Mouse (Mus musculus): ENCODE measurements around the gene Sept5. TPM values are rescaled to one million over a fixed set of nuclear protein-coding genes. Genes with fewer than 3 reads are reported as not detected.

Sept5 gene
- polyA plus RNA-seq, 1 experiment, result 999 TPM

DNA sequence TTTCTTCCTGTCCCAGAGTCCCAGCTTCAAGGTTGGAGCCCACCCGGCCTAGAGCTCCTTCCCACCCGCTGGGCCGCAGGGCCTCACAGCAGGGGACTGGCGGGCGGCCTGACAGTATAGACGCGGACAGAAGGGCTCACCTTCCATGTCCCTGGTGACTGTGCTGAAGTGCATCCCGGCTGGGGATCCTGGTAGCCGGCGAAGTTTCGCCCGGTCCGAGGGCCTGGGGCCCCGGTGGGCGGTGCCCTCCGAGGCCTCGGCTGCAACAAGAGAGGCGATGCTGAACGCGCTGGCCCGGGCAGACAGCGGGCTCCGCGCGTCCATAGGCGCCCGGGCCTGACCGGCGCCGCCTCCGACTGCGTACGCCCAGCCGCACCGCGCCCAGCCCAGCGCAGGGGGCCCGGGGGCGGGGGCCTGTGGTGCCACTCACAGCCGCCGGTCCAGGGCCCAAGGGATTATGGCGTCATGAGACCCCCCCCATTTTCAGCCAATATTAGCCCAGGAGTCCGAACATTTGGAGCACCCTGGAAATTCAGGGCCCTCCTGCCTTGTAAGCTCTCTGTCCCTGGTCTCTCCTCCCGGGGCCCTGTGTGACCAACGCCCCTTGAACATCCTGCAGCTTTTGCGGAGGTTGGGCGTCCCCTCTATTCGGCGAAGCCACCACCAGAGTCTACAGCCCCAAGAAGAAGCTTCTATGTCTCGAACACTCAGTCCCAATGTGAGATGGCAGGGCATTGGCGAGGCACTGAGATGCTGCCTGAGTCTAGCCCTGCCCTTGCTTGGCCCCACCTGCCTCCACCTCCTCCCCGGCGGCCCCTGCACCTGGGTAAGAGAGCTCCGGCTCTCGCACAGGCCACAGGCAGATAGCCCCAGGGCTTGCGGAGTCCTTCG, 41.7 kb downstream of the Sept5 start:
- Histone ChIP-seq H3K4me1 (ENCODE audit: control insufficient read depth, insufficient read depth, low read length) (no peaks in the 10 kb centered on the region; the same call in 1 of the 2 replicates), H3K4me3 (ENCODE audit: insufficient read depth, low read length) (no peak overlapping the region), H3K27ac (ENCODE audit: insufficient read depth, low read length) (no peak overlapping the region)
- TF ChIP-seq POLR2A (IDR thresholded peaks at IDR 0.05; ENCODE audit: extremely low read depth, insufficient read depth, low read length) (no peak), CTCF (IDR thresholded peaks at IDR 0.05; ENCODE audit: extremely low read depth, insufficient read depth, low read length) (no peak)

DNA sequence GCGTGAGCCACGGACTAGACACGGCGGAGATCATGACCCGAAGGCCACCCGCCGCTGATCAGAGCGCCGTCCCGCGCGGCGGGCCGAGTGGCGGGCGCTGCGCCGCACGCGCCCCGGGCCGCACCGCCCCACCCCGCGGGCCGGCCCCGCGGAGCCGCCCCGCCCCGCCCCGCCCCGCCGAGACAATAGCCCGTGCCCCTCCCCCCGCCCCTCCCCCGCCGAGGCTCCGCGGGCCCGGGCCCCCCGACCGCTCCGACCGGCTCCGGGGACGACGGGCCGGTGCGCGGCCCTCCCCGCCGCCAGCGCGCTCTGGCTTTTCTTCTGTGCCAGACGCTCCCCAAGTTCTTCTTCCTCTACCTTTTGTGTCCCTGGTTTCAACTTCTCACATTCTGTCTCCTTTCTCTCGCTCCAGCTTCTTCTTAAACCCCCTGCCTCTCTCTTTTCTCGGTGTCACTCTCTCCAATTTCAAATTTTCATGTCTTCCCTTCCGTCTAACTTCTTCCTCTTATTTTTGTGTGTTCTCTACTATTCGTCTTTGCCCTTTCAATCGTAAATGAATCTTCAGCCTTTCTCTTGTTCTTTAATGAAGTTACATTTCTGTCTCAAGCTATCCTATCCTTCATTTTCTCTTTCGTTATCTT, 42.7 kb downstream of the Sept5 start:
- H3K4me1 ChIP-seq (ENCODE audit: control insufficient read depth, insufficient read depth, low read length), result no peaks in the 10 kb centered on the region; the same call in 1 of the 2 replicates
- H3K4me3 ChIP-seq (ENCODE audit: insufficient read depth, low read length), result peak overlapping the region; percentile 14; the same call in 1 of the 2 replicates
- H3K27ac ChIP-seq (ENCODE audit: insufficient read depth, low read length), result no peak overlapping the region
- TF ChIP-seq POLR2A (IDR thresholded peaks at IDR 0.05; ENCODE audit: extremely low read depth, insufficient read depth, low read length) (no peak), CTCF (IDR thresholded peaks at IDR 0.05; ENCODE audit: extremely low read depth, insufficient read depth, low read length) (no peak)

- no peaks in the 10 kb centered on the region; the same call in 1 of the 2 replicates for H3K4me1 ChIP-seq (ENCODE audit: control insufficient read depth, insufficient read depth, low read length)
- peak overlapping the region; percentile 14; the same call in 1 of the 2 replicates for H3K4me3 ChIP-seq (ENCODE audit: insufficient read depth, low read length)
- TF ChIP-seq CTCF (IDR thresholded peaks at IDR 0.05; ENCODE audit: extremely low read depth, insufficient read depth, low read length) (no peak), POLR2A (IDR thresholded peaks at IDR 0.05; ENCODE audit: extremely low read depth, insufficient read depth, low read length) (no peak)
- no peak overlapping the region for H3K27ac ChIP-seq (ENCODE audit: insufficient read depth, low read length)
Observed at GRCm38 (mm10) chr16:18586076-18586905, 43.5 kb downstream of the Sept5 start.

DNA sequence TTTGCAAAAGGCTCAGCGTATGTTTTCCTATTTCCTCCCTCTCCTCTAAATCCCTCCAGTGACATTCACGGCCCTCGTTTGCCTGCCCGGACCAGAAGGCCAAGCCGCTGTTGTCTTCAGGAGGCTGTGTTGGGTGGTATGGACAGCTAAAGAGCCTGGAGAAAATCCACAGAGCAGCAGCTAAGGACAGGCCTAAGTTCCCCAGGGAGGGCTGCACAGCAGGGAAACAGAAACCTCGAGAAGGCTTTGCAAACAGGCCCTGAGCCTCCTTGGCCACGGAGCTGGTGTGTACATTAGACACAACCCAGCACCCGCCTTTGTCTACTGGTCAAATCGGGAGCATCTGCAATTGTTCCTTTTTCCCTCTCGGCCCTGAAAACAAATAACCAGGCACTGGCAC, 44.1 kb downstream of the Sept5 start:
- Histone ChIP-seq H3K4me1 (ENCODE audit: control insufficient read depth, insufficient read depth, low read length) (no peaks in the 10 kb centered on the region; the same call in 1 of the 2 replicates), H3K27ac (ENCODE audit: insufficient read depth, low read length) (no peak overlapping the region), H3K4me3 (ENCODE audit: insufficient read depth, low read length) (no peak overlapping the region)
- TF ChIP-seq POLR2A (IDR thresholded peaks at IDR 0.05; ENCODE audit: extremely low read depth, insufficient read depth, low read length) (no peak), CTCF (IDR thresholded peaks at IDR 0.05; ENCODE audit: extremely low read depth, insufficient read depth, low read length) (no peak)

DNA sequence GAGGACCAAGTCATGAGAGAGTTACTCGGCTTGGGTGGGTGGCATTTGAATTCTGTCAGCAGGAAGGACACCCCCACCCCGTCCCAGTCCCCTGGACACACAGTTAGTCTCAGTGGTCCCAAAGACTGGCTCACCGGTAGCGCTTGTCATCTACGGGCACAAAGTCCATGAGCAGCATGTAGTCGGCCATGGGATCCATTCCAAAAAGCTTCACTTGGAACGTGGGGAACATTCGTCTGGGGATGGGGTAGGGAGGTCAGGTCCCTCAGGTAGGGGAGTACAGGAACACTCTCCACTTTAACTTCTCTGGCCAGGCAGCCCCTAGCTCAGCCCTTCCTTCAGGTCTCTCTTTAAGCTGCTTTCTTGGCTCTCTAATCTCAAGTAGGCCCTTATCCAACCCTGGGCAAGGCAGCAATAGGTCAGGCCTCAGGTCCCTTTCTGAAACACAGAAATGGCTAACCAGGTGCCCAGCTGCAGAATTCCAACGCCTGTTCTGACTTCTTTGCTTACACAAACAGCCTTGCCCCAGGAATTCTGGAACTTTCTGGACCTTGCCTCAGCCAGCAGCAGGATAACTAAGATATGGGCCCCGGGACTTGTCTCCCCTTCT, 44.7 kb downstream of the Sept5 start:
- Histone ChIP-seq H3K27ac (ENCODE audit: insufficient read depth, low read length) (no peak overlapping the region), H3K4me1 (ENCODE audit: control insufficient read depth, insufficient read depth, low read length) (no peaks in the 10 kb centered on the region), H3K4me3 (ENCODE audit: insufficient read depth, low read length) (no peak overlapping the region)
- TF ChIP-seq CTCF (IDR thresholded peaks at IDR 0.05; ENCODE audit: extremely low read depth, insufficient read depth, low read length), result no peak
- no peak for TF ChIP-seq POLR2A (IDR thresholded peaks at IDR 0.05; ENCODE audit: extremely low read depth, insufficient read depth, low read length)

DNA sequence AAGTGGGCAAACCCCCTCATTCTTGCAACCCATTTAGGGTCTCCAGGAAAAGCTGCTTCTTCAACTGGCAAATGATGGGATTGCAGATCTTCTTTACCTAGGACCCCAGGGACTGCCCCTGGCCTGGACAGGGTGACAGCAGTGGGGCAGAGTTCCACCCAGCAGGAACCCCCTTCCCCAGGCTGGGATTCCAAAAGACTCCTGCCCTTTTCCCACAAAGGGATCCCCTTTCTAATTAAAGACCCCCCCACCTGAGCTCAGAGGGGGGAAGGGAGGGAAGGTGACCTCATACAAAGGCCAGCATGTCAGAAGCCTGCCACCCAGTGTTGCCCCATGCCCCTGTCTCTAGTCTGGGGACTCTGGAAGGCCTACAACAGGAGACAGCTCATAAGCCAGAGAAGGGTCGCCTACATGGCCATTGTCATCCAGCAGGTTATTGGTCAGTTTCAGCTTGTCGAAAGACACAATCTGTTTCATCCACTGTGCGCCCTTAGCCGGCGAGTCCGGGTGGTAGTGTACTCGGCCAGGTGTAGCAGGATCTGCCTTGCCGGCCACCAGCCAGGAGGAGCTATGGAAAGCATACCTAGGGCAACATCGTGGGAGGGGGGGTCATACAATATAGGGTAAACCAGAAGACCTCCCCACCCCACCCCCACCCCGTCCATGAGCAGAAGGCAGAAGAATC, 45.9 kb downstream of the Sept5 start:
- TF ChIP-seq POLR2A (IDR thresholded peaks at IDR 0.05; ENCODE audit: extremely low read depth, insufficient read depth, low read length) (no peak), CTCF (IDR thresholded peaks at IDR 0.05; ENCODE audit: extremely low read depth, insufficient read depth, low read length) (no peak)
- H3K27ac ChIP-seq (ENCODE audit: insufficient read depth, low read length), result no peak overlapping the region
- no peak overlapping the region for H3K4me3 ChIP-seq (ENCODE audit: insufficient read depth, low read length)
- no peaks in the 10 kb centered on the region for H3K4me1 ChIP-seq (ENCODE audit: control insufficient read depth, insufficient read depth, low read length)

DNA sequence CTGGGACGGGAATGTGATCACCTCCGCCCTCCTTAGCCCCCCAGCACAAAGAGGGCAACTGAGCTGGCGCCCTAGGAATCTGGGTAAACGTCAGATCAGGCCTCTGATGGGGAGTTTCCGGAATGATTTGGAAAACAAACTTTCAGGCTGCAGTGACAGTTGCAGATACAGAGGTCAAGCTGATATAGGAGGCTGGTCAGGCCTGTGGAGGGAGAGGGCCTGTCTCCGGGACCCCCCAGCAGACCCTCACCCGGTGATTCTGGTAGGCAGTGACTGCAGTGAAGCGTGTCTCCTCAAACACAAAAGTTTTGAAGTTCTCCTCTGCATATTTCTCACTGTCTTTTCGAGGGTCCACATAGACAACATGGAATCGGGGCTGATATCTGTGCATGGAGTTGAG, 46.6 kb downstream of the Sept5 start:
- no peak for TF ChIP-seq CTCF (IDR thresholded peaks at IDR 0.05; ENCODE audit: extremely low read depth, insufficient read depth, low read length)
- TF ChIP-seq POLR2A (IDR thresholded peaks at IDR 0.05; ENCODE audit: extremely low read depth, insufficient read depth, low read length), result no peak
- H3K4me3 ChIP-seq (ENCODE audit: insufficient read depth, low read length), result no peak overlapping the region
- no peaks in the 10 kb centered on the region for H3K4me1 ChIP-seq (ENCODE audit: control insufficient read depth, insufficient read depth, low read length)
- no peak overlapping the region for H3K27ac ChIP-seq (ENCODE audit: insufficient read depth, low read length)

- no peaks in the 10 kb centered on the region for H3K4me1 ChIP-seq (ENCODE audit: control insufficient read depth, insufficient read depth, low read length)
- no peak for TF ChIP-seq POLR2A (IDR thresholded peaks at IDR 0.05; ENCODE audit: extremely low read depth, insufficient read depth, low read length)
- TF ChIP-seq CTCF (IDR thresholded peaks at IDR 0.05; ENCODE audit: extremely low read depth, insufficient read depth, low read length), result no peak
- no peak overlapping the region for H3K4me3 ChIP-seq (ENCODE audit: insufficient read depth, low read length)
- H3K27ac ChIP-seq (ENCODE audit: insufficient read depth, low read length), result no peak overlapping the region
Observed at GRCm38 (mm10) chr16:18582426-18583148, 47.2 kb downstream of the Sept5 start.

Measured in cortical plate, adult 2 months (tissue).